Mouse (Mus musculus) midbrain, embryonic 16.5 days (tissue): Measurements from ENCODE around the gene Slc24a3. TPM values are rescaled to one million over a fixed set of nuclear protein-coding genes. Genes with fewer than 3 reads are reported as not detected.

Experiments used
- ATAC-seq: fragments of 200-750 bp; cut with Nextera tagmentation; 2 replicates; pipeline ENCODE4 v1.8.0; 2017; ENCODE audit warnings: moderate TSS enrichment
- H3K27ac ChIP-seq: fragments of 300-500 bp; sonication (generic); 2 replicates; pipeline ENCODE4 v1.5.1; 2014; ENCODE audit warnings: mild to moderate bottlenecking, low read length, mixed read lengths
- H3K27me3 ChIP-seq: fragments of 300-500 bp; sonication (generic); 2 replicates; pipeline ENCODE4 v1.6.1; 2014; ENCODE audit warnings: low read depth, low read length, mixed read lengths; ENCODE audit not compliant: control insufficient read depth, insufficient read depth
- H3K36me3 ChIP-seq: fragments of 300-500 bp; sonication (generic); 2 replicates; pipeline ENCODE4 v1.6.1; 2014; ENCODE audit warnings: mild to moderate bottlenecking, low read length, moderate library complexity, mixed read lengths; ENCODE audit not compliant: control insufficient read depth, insufficient read depth
- H3K4me1 ChIP-seq: fragments of 300-500 bp; sonication (generic); 2 replicates; pipeline ENCODE4 v1.6.1; 2014; ENCODE audit warnings: mild to moderate bottlenecking, low read length, mixed read lengths; ENCODE audit not compliant: control insufficient read depth, insufficient read depth
- H3K4me2 ChIP-seq: fragments of 300-500 bp; sonication (generic); 2 replicates; pipeline ENCODE4 v1.6.1; 2014; ENCODE audit warnings: mild to moderate bottlenecking, low read length, mixed read lengths
- H3K4me3 ChIP-seq: fragments of 300-500 bp; sonication (generic); 2 replicates; pipeline ENCODE4 v1.5.1; 2014; ENCODE audit warnings: low read depth, mild to moderate bottlenecking, low read length, moderate library complexity, mixed read lengths
- H3K9ac ChIP-seq: fragments of 300-500 bp; sonication (generic); 2 replicates; pipeline ENCODE4 v1.6.1; 2014; ENCODE audit warnings: low read depth, low read length, mixed read lengths
- H3K9me3 ChIP-seq: fragments of 300-500 bp; sonication (generic); replicated peaks from 2 replicates; pipeline ENCODE4 v1.6.1; 2014; ENCODE audit warnings: mild to moderate bottlenecking, low read length, mixed read lengths; ENCODE audit not compliant: control insufficient read depth, poor library complexity, severe bottlenecking
- WGBS: fragments of 180-500 bp; shearing (Covaris S2); extraction: QIAGEN DNeasy Blood & Tissue Kit; methylation state at CpG from one replicate; pipeline ENCODE4 v1.1.7; 2014; 5-methylcytosine and 5-hydroxymethylcytosine counted together
- polyA plus RNA-seq: library from polyadenylated mRNA; unstranded; fragments of >200 nt; fragmentation: Nextera tagmentation; extraction: Ambion mirVana; gene quantifications from 2 replicates; pipeline ENCODE4 v1.2.1, GENCODE M21; 2015

The Slc24a3 gene
- polyA plus RNA-seq, 1 experiment from 2014 or later, result 18.7 TPM

DNA sequence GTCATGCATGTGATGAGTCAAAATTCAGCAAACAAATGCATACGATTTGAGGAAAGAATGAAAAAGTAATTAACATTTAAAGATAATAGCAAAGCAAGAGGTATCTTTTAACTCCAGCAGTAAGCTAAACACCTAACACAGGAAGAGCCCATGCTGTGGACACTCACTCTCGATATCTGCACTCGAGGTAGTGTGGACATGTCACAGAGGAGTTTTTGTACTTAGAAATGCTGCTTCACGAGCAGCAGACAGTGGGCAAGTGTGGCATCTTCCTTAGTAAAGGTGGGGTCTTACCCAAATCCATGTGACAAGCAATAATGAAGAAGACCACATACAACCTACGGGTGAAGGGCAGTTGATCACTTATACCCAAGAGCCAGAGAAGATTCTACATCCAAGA lies 3.5 kb upstream of the Slc24a3 start:
- Histone ChIP-seq H3K4me1 (peaks cover 11% of the 10 kb centered on the region), H3K4me3 (no peak overlapping the region), H3K4me2 (no peak overlapping the region), H3K9me3 (no peaks in the 10 kb centered on the region), H3K27me3 (no peaks in the 10 kb centered on the region), H3K9ac (no peak overlapping the region), H3K36me3 (no peaks in the 10 kb centered on the region), H3K27ac (no peak overlapping the region)
- 80% methylated on average over 5 of the region's 5 CpGs for WGBS
- ATAC-seq, result no peak

DNA sequence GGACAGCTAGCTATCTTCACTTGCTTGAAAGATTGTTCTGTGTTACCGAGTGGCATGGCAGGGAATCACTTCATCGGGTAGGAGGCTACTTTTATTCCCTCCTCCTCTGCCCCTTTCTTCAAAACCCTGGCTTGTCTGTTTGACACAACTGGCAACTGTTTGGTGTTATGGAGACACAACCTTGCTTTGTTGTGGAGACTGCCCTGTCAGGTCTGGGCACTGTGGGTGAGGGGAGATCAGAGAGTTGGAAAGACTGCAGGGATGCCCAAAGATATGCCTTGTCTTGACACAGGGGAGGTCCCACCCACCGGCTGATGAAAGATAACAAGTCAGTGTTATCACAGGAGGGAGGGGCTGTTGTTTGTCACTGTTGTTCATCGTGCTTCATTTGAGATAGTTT lies 3.0 kb upstream of the Slc24a3 start:
- peaks cover 14% of the 10 kb centered on the region for H3K4me1 ChIP-seq
- WGBS, result 74% methylated on average over 4 of the region's 4 CpGs
- ATAC-seq, result no peak
- no peak overlapping the region for H3K4me2 ChIP-seq
- H3K27me3 ChIP-seq, result no peaks in the 10 kb centered on the region
- H3K36me3 ChIP-seq, result no peaks in the 10 kb centered on the region
- H3K9me3 ChIP-seq, result no peaks in the 10 kb centered on the region
- H3K9ac ChIP-seq, result no peak overlapping the region
- H3K4me3 ChIP-seq, result no peak overlapping the region
- no peak overlapping the region for H3K27ac ChIP-seq

DNA sequence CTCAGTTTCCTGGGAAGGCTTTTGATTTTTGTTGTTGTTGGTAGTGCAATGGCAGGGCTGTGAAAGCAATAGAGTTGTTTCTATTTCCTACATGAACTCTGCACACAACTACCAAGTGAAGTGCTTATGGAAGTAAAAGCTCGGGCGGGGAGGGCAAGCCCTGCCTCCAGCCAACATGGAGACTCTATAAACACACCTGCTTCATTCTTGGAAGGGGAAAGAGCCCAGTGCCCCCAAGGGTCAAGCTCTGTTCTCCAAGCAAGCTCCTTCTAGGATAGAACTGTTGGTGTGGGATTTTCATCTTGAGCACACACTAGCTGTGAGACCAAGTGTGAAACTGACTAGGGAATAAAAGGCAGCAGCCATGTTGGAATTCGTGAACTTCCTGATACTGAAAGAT lies 2.5 kb upstream of the Slc24a3 start:
- Histone ChIP-seq H3K36me3 (no peaks in the 10 kb centered on the region), H3K4me3 (no peak overlapping the region), H3K4me2 (no peak overlapping the region), H3K27me3 (no peaks in the 10 kb centered on the region), H3K9ac (no peak overlapping the region), H3K9me3 (no peaks in the 10 kb centered on the region), H3K27ac (no peak overlapping the region), H3K4me1 (peaks cover 19% of the 10 kb centered on the region)
- WGBS, result 93% methylated on average over 3 of the region's 3 CpGs
- ATAC-seq, result no peak

DNA sequence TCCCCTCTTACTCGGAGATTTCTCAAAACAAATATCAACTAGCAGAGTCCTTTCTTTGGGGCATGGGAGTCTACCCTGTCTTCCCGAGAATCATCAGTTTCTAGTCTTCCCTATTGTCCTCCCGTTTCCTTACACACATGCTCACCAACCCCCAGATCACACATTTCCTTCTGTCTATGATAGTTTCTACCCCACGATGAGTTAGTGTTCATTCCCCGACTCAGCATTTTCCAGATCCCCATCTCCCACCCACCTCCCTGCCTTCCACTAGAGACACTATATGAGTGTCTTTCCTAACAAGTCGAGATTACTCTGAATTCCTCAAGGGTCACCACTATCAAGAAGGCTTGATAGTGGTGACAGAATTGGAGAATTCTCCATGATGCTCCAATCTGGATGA lies 1.7 kb upstream of the Slc24a3 start:
- Histone ChIP-seq H3K27ac (no peak overlapping the region), H3K9me3 (no peaks in the 10 kb centered on the region), H3K4me2 (no peak overlapping the region), H3K4me1 (peaks cover 21% of the 10 kb centered on the region), H3K9ac (no peak overlapping the region), H3K27me3 (no peaks in the 10 kb centered on the region), H3K4me3 (no peak overlapping the region), H3K36me3 (no peaks in the 10 kb centered on the region)
- no peak for ATAC-seq
- WGBS, result 93% methylated on average over 6 of the region's 6 CpGs

DNA sequence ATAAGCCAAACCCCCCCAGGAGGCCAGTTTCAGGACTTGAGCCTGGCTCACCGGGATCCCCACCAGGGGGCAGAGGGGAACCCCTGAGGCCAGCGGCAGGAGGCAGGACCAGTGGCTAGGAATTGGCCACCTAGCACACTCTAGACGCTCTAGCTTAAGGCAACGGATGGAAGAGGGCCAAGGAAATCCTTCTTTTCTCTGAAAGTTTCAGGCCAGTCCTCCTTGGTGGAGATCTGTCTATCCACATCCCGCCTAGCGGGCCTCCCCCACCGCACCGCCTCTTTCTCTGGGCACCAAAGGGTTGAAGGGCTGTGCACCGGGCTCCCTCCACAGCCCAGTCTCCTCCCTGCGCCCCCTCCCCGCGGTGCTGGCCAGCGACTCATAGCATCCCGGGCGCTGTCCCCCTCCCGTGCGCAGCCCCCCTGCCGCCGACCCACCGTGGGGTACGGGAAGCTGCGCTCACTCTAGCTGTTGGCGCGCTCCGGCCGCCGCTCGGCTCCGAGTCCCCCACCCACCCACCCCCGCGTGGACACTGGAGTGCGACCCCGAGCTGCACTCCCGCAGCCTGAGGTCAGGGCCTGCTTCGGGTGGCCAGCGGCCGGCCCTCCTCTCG lies 397 bp upstream of the Slc24a3 start:
- Histone ChIP-seq H3K9ac (peak overlapping the region; percentile 84), H3K4me3 (peak overlapping the region; percentile 67), H3K27me3 (no peaks in the 10 kb centered on the region), H3K36me3 (no peaks in the 10 kb centered on the region), H3K4me2 (peak overlapping the region; percentile 82), H3K9me3 (no peaks in the 10 kb centered on the region), H3K4me1 (peaks cover 21% of the 10 kb centered on the region), H3K27ac (peak overlapping the region; percentile 96)
- peak; percentile 77 for ATAC-seq
- WGBS, result under 1% methylated on average over 38 of the region's 38 CpGs

DNA sequence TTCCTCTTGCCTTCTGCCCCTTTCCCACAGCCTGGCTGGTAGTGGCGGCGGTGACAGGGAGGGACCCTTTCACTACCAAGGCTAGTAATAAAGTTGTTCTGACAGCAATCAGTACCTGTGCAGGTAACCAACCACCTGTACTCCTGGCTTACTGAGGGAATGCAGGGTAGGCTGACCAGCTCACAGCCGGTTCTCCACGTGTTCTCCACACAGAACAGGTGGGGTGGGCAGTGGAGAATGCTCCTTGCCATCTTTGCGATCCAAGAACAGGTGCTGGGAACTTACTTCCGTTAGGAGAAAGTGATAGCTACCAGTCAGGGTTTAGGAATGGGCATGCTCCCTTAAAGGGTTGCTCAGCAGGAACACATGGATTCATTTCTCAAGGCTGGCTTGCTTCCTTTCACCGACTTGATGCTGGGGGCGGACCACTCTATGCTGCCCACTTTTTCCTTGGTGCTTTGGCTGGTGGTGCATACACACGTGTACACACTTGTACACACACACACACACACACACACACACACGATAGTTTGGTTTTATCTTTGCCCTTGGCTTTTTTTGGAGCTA lies 934 bp downstream of the Slc24a3 start:
- 10% methylated on average over 10 of the region's 10 CpGs for WGBS
- ATAC-seq, result peak; percentile 46
- Histone ChIP-seq H3K4me1 (peaks cover 21% of the 10 kb centered on the region), H3K27me3 (no peaks in the 10 kb centered on the region), H3K9ac (peak overlapping the region; percentile 84), H3K36me3 (no peaks in the 10 kb centered on the region), H3K9me3 (no peaks in the 10 kb centered on the region), H3K4me2 (peak overlapping the region; percentile 82), H3K27ac (peak overlapping the region; percentile 96), H3K4me3 (peak overlapping the region; percentile 67)

DNA sequence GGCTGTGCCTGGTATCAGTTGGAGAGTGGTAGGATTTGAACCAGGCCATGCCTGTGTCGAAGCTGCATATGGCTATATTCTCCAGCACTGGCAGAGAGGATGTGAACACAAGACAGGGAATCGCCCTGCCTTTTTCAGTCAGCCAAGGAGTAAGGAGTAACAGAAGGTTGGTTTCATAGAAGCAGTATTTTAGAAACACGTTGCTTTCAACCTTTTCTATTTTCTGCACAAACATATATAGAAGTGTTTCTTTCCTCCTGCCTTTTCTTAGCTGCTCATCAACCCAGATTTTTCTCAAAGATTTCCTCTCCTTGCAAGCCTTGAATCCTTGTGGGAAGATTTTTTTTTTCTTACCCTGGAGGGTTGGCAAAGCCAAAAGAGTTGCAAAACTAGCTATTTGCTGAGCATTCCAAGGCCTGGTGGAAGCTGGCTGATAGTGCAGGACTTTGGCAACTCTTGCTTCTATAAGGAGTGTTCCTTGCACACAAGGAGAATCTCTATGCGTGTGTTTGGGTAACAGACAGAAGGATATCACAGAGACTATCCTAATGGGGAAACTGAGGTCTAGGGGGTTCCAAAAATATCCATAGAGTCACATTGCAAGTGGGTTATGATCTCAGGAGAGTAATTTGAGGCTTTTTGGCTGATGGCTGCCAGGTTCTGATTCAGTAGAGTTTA lies 5.6 kb downstream of the Slc24a3 start:
- ATAC-seq, result no peak
- WGBS, result 90% methylated on average over 4 of the region's 4 CpGs
- Histone ChIP-seq H3K9ac (no peak overlapping the region), H3K36me3 (no peaks in the 10 kb centered on the region), H3K9me3 (no peaks in the 10 kb centered on the region), H3K27ac (no peak overlapping the region), H3K4me3 (no peak overlapping the region), H3K4me1 (peaks cover 16% of the 10 kb centered on the region), H3K27me3 (no peaks in the 10 kb centered on the region), H3K4me2 (no peak overlapping the region)

DNA sequence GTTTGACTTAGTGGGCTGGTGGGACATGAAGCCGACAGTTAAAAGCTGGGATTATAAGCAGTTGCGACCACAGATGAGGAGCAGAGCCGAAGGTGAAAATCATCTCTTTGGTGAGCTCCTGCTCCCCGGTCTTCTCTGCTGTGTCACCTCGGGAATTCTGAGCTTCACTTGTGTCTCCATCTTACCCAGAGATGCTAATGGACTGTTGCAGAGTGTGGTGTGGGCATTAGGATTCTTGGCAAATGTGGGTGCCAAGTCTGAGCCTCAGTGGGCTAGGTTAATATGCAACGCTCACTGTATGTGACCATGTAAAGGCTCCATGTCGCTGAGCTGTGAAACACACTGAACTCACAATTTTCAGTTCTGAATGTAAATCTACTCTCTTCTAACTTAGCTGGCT lies 7.5 kb downstream of the Slc24a3 start:
- H3K36me3 ChIP-seq, result no peaks in the 10 kb centered on the region
- no peak overlapping the region for H3K9ac ChIP-seq
- H3K9me3 ChIP-seq, result no peaks in the 10 kb centered on the region
- ATAC-seq, result no peak
- no peaks in the 10 kb centered on the region for H3K27me3 ChIP-seq
- H3K27ac ChIP-seq, result no peak overlapping the region
- 88% methylated on average over 7 of the region's 7 CpGs for WGBS
- no peak overlapping the region for H3K4me3 ChIP-seq
- H3K4me1 ChIP-seq, result peaks cover 2% of the 10 kb centered on the region; the same call in 1 of the 2 replicates
- no peak overlapping the region for H3K4me2 ChIP-seq

DNA sequence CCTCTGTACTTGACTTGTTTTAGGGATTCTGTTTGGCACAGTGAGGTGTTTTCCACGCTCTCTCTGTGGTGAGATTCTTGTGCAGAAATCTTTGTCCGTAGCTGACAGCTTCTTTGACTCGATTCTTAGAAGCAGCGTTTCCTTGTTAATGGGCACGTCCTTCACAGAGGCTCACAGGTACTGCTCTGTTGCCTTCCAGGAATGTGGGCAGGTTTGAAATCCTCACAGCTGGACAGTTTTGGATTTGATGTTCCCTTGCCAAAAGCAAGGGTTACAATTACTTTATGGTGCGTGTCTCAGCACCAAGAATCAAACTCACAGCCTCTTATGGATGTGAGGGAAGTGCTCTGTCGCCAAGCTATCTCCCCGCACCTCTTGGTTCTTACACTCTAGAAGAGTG lies 14.9 kb downstream of the Slc24a3 start:
- Histone ChIP-seq H3K9me3 (no peaks in the 10 kb centered on the region), H3K27ac (no peak overlapping the region), H3K9ac (no peak overlapping the region), H3K27me3 (no peaks in the 10 kb centered on the region), H3K36me3 (no peaks in the 10 kb centered on the region), H3K4me1 (no peaks in the 10 kb centered on the region; the same call in 1 of the 2 replicates), H3K4me3 (no peak overlapping the region), H3K4me2 (no peak overlapping the region)
- WGBS, result 56% methylated on average over 8 of the region's 8 CpGs
- ATAC-seq, result no peak
